Mouse (Mus musculus) liver, embryonic 16.5 days (tissue): Measurements from ENCODE around the gene Ercc6l2. TPM values are rescaled to one million over a fixed set of nuclear protein-coding genes. Genes with fewer than 3 reads are reported as not detected.

Experiments
- ATAC-seq: fragments of 200-750 bp; cut with Nextera tagmentation; 2 replicates; pipeline ENCODE4 v1.8.0; 2017; ENCODE audit warnings: low read depth, mild to moderate bottlenecking, moderate number of reproducible peaks, moderate library complexity
- H3K27ac ChIP-seq: fragments of 300-500 bp; sonication (generic); 2 replicates; pipeline ENCODE4 v1.5.1; 2014; ENCODE audit warnings: mild to moderate bottlenecking, low read length
- H3K27me3 ChIP-seq: fragments of 300-500 bp; sonication (generic); 2 replicates; pipeline ENCODE4 v1.6.1; 2014; ENCODE audit warnings: low read depth, low read length, mixed read lengths; ENCODE audit not compliant: control insufficient read depth, insufficient read depth
- H3K36me3 ChIP-seq: fragments of 300-500 bp; sonication (generic); 2 replicates; pipeline ENCODE4 v1.6.1; 2014; ENCODE audit warnings: mild to moderate bottlenecking; ENCODE audit not compliant: control insufficient read depth, insufficient read depth
- H3K4me1 ChIP-seq: fragments of 300-500 bp; sonication (generic); 2 replicates; pipeline ENCODE4 v1.6.1; 2014; ENCODE audit warnings: low read depth, low read length, mixed read lengths; ENCODE audit not compliant: control insufficient read depth
- H3K4me2 ChIP-seq: fragments of 300-500 bp; sonication (generic); 2 replicates; pipeline ENCODE4 v1.6.1; 2014; ENCODE audit warnings: low read depth, low read length, mixed read lengths
- H3K4me3 ChIP-seq: fragments of 300-500 bp; sonication (generic); 2 replicates; pipeline ENCODE4 v1.5.1; 2014; ENCODE audit warnings: low read depth, mild to moderate bottlenecking, low read length
- H3K9ac ChIP-seq: fragments of 300-500 bp; sonication (generic); 2 replicates; pipeline ENCODE4 v1.6.1; 2014; ENCODE audit warnings: low read depth, low read length
- H3K9me3 ChIP-seq: fragments of 300-500 bp; sonication (generic); replicated peaks from 2 replicates; pipeline ENCODE4 v1.6.1; 2016; ENCODE audit warnings: low read length; ENCODE audit not compliant: control insufficient read depth
- WGBS: fragments of 180-500 bp; shearing (Covaris S2); extraction: QIAGEN DNeasy Blood & Tissue Kit; methylation state at CpG from one replicate; pipeline ENCODE4 v1.1.7; 2014; ENCODE audit not compliant: insufficient replicate concordance; 5-methylcytosine and 5-hydroxymethylcytosine counted together
- polyA plus RNA-seq: library from polyadenylated mRNA; unstranded; fragments of >200 nt; fragmentation: Nextera tagmentation; extraction: Ambion mirVana; gene quantifications from 2 replicates; pipeline ENCODE4 v1.2.1, GENCODE M21; 2015

Gene Ercc6l2
- 5.9 and 7.7 TPM in 2 replicates for polyA plus RNA-seq

- Histone ChIP-seq H3K4me2 (peak within 1 kb of the TSS; percentile 75), H3K36me3 (no peaks in the 10 kb centered on the region), H3K9ac (peak within 1 kb of the TSS; percentile 81), H3K27me3 (no peaks in the 10 kb centered on the region), H3K27ac (peak within 1 kb of the TSS; percentile 93), H3K4me3 (peak within 1 kb of the TSS; percentile 73), H3K9me3 (no peaks in the 10 kb centered on the region), H3K4me1 (peaks cover 4% of the 10 kb centered on the region)
- under 1% methylated on average over 87 of the region's 87 CpGs for WGBS
- ATAC-seq, result peak; percentile 96
Observed at GRCm38 (mm10) chr13:63814746-63815681, at the start of gene Ercc6l2. Gene Ercc6l2 (plus strand): TSS chr13:63815240.

- Histone ChIP-seq H3K27me3 (no peaks in the 10 kb centered on the region), H3K4me2 (no peak overlapping the region), H3K4me3 (no peak overlapping the region), H3K27ac (no peak overlapping the region), H3K36me3 (no peaks in the 10 kb centered on the region), H3K9me3 (no peaks in the 10 kb centered on the region), H3K9ac (no peak overlapping the region), H3K4me1 (no peaks in the 10 kb centered on the region)
- 49% methylated on average over 11 of the region's 11 CpGs for WGBS
- ATAC-seq, result no peak
Observed at GRCm38 (mm10) chr13:63766065-63766464, 49.0 kb upstream of the Ercc6l2 start.

- no peak for ATAC-seq
- no peak overlapping the region for H3K4me3 ChIP-seq
- no peak overlapping the region for H3K4me2 ChIP-seq
- no peaks in the 10 kb centered on the region for H3K36me3 ChIP-seq
- no peak overlapping the region for H3K27ac ChIP-seq
- H3K9me3 ChIP-seq, result no peaks in the 10 kb centered on the region
- no peak overlapping the region for H3K9ac ChIP-seq
- 72% methylated on average over 3 of the region's 3 CpGs for WGBS
- no peaks in the 10 kb centered on the region for H3K27me3 ChIP-seq
- no peaks in the 10 kb centered on the region for H3K4me1 ChIP-seq
Observed at GRCm38 (mm10) chr13:63771009-63771408, 44.0 kb upstream of the Ercc6l2 start.

GRCm38 (mm10) chr13:63778925-63779324, 36.1 kb upstream of the Ercc6l2 start:
- H3K4me3 ChIP-seq, result no peak overlapping the region
- no peak for ATAC-seq
- WGBS, result 61% methylated on average over 4 of the region's 4 CpGs
- no peaks in the 10 kb centered on the region for H3K4me1 ChIP-seq
- no peak overlapping the region for H3K27ac ChIP-seq
- no peak overlapping the region for H3K9ac ChIP-seq
- H3K4me2 ChIP-seq, result no peak overlapping the region
- H3K36me3 ChIP-seq, result no peaks in the 10 kb centered on the region
- H3K27me3 ChIP-seq, result no peaks in the 10 kb centered on the region
- no peaks in the 10 kb centered on the region for H3K9me3 ChIP-seq

GRCm38 (mm10) chr13:63779376-63780291, 35.4 kb upstream of the Ercc6l2 start:
- no peak for ATAC-seq
- Histone ChIP-seq H3K27me3 (no peaks in the 10 kb centered on the region), H3K4me3 (no peak overlapping the region), H3K4me1 (no peaks in the 10 kb centered on the region), H3K27ac (no peak overlapping the region), H3K4me2 (no peak overlapping the region), H3K9ac (no peak overlapping the region), H3K36me3 (no peaks in the 10 kb centered on the region), H3K9me3 (no peaks in the 10 kb centered on the region)
- 62% methylated on average over 2 of the region's 2 CpGs for WGBS

- Histone ChIP-seq H3K27ac (no peak overlapping the region), H3K4me1 (no peaks in the 10 kb centered on the region), H3K4me2 (no peak overlapping the region), H3K4me3 (no peak overlapping the region), H3K36me3 (no peaks in the 10 kb centered on the region), H3K9ac (no peak overlapping the region), H3K27me3 (no peaks in the 10 kb centered on the region), H3K9me3 (no peaks in the 10 kb centered on the region)
- 75% methylated on average over 2 of the region's 2 CpGs for WGBS
- ATAC-seq, result no peak
Observed at GRCm38 (mm10) chr13:63792234-63792831, 22.7 kb upstream of the Ercc6l2 start.

GRCm38 (mm10) chr13:63793345-63794308, 21.4 kb upstream of the Ercc6l2 start:
- WGBS, result 61% methylated on average over 7 of the region's 7 CpGs
- Histone ChIP-seq H3K9me3 (no peaks in the 10 kb centered on the region), H3K4me2 (no peak overlapping the region), H3K4me1 (no peaks in the 10 kb centered on the region), H3K9ac (no peak overlapping the region), H3K4me3 (no peak overlapping the region), H3K27ac (no peak overlapping the region), H3K27me3 (no peaks in the 10 kb centered on the region), H3K36me3 (no peaks in the 10 kb centered on the region)
- no peak for ATAC-seq

GRCm38 (mm10) chr13:63798677-63799076, 16.4 kb upstream of the Ercc6l2 start:
- WGBS, result 54% methylated on average over 3 of the region's 3 CpGs
- H3K9me3 ChIP-seq, result no peaks in the 10 kb centered on the region
- no peak for ATAC-seq
- H3K36me3 ChIP-seq, result no peaks in the 10 kb centered on the region
- no peak overlapping the region for H3K4me2 ChIP-seq
- no peaks in the 10 kb centered on the region for H3K27me3 ChIP-seq
- no peak overlapping the region for H3K4me3 ChIP-seq
- no peak overlapping the region for H3K27ac ChIP-seq
- H3K4me1 ChIP-seq, result no peaks in the 10 kb centered on the region
- no peak overlapping the region for H3K9ac ChIP-seq
